ENCODE assay signal across 9 mouse cellular contexts in the genomic region with DNA sequence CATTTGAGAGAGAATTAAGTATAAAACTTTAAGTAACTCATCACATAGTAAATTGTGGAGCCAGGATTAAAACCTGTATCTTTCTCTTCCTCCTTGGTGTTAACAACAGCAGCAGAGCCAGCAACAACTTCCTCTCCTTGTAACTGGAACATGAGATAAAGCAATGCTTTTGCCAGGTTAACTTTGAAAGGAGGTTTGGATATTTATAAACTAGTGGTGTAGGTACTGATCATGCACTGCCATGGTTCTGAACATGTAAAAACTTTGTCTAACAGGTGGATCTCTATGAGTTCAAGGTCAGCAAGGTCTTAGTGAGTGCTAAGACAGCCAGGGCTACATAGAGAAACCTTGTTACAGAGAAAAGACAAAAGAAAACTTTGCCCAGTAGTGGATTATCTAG. TPM values are rescaled to one million over a fixed set of nuclear protein-coding genes. Genes with fewer than 3 reads are reported as not detected.
A peak's percentile ranks its signal among the peaks of the same experiment; 100 is the strongest.
DNase-seq lines count a peak whose midpoint lies in the region; ATAC-seq and TF ChIP-seq lines count a peak whose summit lies in the region.
"Had no signal": no experiment of that assay in that cellular context is flagged by ENCODE, and none has a peak within 500 bp of the region (broad histone marks: within the 10 kb centered on the region; RNA-seq: fewer than 3 reads in every experiment).

No protein-coding gene starts in this region.

- H3K4me2 ChIP-seq in heart, embryonic 16.5 days (ENCODE audit: low read depth, low read length), result peak overlapping the region; percentile 67
- H3K4me2 ChIP-seq in liver, embryonic 14.5 days (ENCODE audit: low read depth), result peak overlapping the region; percentile 11; the same call in 1 of the 2 replicates

- peak overlapping the region; percentile 42 for H3K4me3 ChIP-seq in heart, embryonic 16.5 days (ENCODE audit: low read length)
- no peak overlapping the region for H3K4me3 ChIP-seq in liver, embryonic 14.5 days (ENCODE audit: insufficient read depth in 1 of 2, low read depth in 2 of 2, low read length in 2 of 2)

- DNase-seq in 416B (ENCODE audit: low read depth), result peak; percentile 62
- DNase-seq in Muller cell, postnatal 12 days (ENCODE audit: inconsistent ontology term), result peak; percentile 6
- no peak for DNase-seq in liver, embryonic 14.5 days (ENCODE audit: low read depth in 3 of 3, low spot score in 3 of 3)
- DNase-seq in right cerebral cortex, adult 2 months (ENCODE audit: low spot score in 2 of 2), result no peak
- DNase-seq in left cerebral cortex, adult 18-20 months (ENCODE audit: low spot score in 2 of 2), result no peak
- DNase-seq in adrenal gland, postnatal 25 days, result no peak
- DNase-seq: retina, postnatal 1 day had no signal

- H3K9ac ChIP-seq in heart, embryonic 16.5 days (ENCODE audit: low read length), result peak overlapping the region; percentile 43; the same call in 1 of the 2 replicates
- no peak overlapping the region for H3K9ac ChIP-seq in liver, embryonic 14.5 days (replicated peaks)

- H3K27me3 ChIP-seq in heart, embryonic 16.5 days (ENCODE audit: control insufficient read depth, insufficient read depth, low read length), result no peaks in the 10 kb centered on the region
- no peaks in the 10 kb centered on the region for H3K27me3 ChIP-seq in liver, embryonic 14.5 days (ENCODE audit: control insufficient read depth, insufficient read depth, low read length)

- no peak for TF ChIP-seq EP300 in liver, embryonic 14.5 days (IDR thresholded peaks at IDR 0.05; ENCODE audit: low read depth)

- peaks cover 13% of the 10 kb centered on the region for H3K4me1 ChIP-seq in heart, embryonic 16.5 days (ENCODE audit: control insufficient read depth, insufficient read depth, low read length)
- peaks cover 4 to 6% of the 10 kb centered on the region in 2 experiments for H3K4me1 ChIP-seq in liver, embryonic 14.5 days (replicated peaks; ENCODE audit: control insufficient read depth in 2 of 2, insufficient read depth in 2 of 2, low read length in 1 of 2)

- no peak for TF ChIP-seq CTCF in liver, embryonic 14.5 days (IDR thresholded peaks at IDR 0.05; ENCODE audit: low read depth)

- peak overlapping the region; percentile 63 for H3K27ac ChIP-seq in heart, embryonic 16.5 days (ENCODE audit: low read length)
- H3K27ac ChIP-seq in liver, embryonic 14.5 days, result no peak overlapping the region

- no peaks in the 10 kb centered on the region for H3K36me3 ChIP-seq in heart, embryonic 16.5 days (ENCODE audit: control insufficient read depth, insufficient read depth)
- H3K36me3 ChIP-seq in liver, embryonic 14.5 days (replicated peaks; ENCODE audit: control insufficient read depth, insufficient read depth, low read depth), result no peaks in the 10 kb centered on the region

- no peak for ATAC-seq in heart, embryonic 16.5 days (replicated peaks; ENCODE audit: extremely low read depth, insufficient read depth, low FRiP score)
- ATAC-seq in liver, embryonic 14.5 days (ENCODE audit: insufficient read depth), result no peak
- ATAC-seq in monocyte, adult 5-6 weeks (replicated peaks; ENCODE audit: insufficient number of reproducible peaks, low FRiP score, low TSS enrichment, poor library complexity, severe bottlenecking), result no peak

- no peaks in the 10 kb centered on the region for H3K9me3 ChIP-seq in heart, embryonic 16.5 days (replicated peaks; ENCODE audit: control insufficient read depth, low read length)
- H3K9me3 ChIP-seq in liver, embryonic 14.5 days (ENCODE audit: control insufficient read depth, low read length), result no peaks in the 10 kb centered on the region

RNA-seq across cellular contexts. Expression of a gene that starts 3.4 kb away (rescaled TPM):
- 5.4 and 6.2 TPM in 2 replicates for polyA plus RNA-seq in heart, embryonic 16.5 days (2015; fragmentation: Nextera tagmentation; extraction: Ambion mirVana)
- polyA plus RNA-seq in liver, embryonic 14.5 days (2012; rRNA removed), result 0.88 and 1.0 TPM in 2 replicates
- 1.0 and 1.1 TPM in 2 replicates for polyA plus RNA-seq in liver, embryonic 14.5 days (2014; fragmentation: Nextera tagmentation; extraction: Ambion mirVana)
- 26.9 to 32.0 TPM (median 27.5 TPM) in 3 replicates for total RNA-seq in monocyte, adult 5-6 weeks (2017)
- 10 to 100 TPM; 90.8 to 91.0 TPM for total RNA-seq in left cerebral cortex, adult 18-20 months (2021)
- total RNA-seq in adrenal gland, postnatal 25 days (2021), result 70.5 and 79.4 TPM in 2 replicates

Comparison
In these comparisons a context has a peak if more than half of its experiments do, and no peak if none do; other contexts are left out.
1. DNase-seq: peak in 416B (single experiment) and Muller cell, postnatal 12 days (single experiment); none in liver, embryonic 14.5 days (0 of 3), right cerebral cortex, adult 2 months (0 of 2), left cerebral cortex, adult 18-20 months (0 of 2) and adrenal gland, postnatal 25 days (single experiment).